Mouse (Mus musculus): ENCODE measurements around the gene Rpl36a-ps1. TPM values are rescaled to one million over a fixed set of nuclear protein-coding genes. Genes with fewer than 3 reads are reported as not detected.

Gene Rpl36a-ps1
- total RNA-seq, 2 experiments from 2014 or later = 1.6 to 1.7 TPM

- intact Hi-C loops (cut with DNase I) = no loop called here
- no peak for DNase-seq (ENCODE audit: low spot score)
Observed at GRCm38 (mm10) chr14:98956788-98957187, 37.3 kb downstream of the Rpl36a-ps1 start.

DNA sequence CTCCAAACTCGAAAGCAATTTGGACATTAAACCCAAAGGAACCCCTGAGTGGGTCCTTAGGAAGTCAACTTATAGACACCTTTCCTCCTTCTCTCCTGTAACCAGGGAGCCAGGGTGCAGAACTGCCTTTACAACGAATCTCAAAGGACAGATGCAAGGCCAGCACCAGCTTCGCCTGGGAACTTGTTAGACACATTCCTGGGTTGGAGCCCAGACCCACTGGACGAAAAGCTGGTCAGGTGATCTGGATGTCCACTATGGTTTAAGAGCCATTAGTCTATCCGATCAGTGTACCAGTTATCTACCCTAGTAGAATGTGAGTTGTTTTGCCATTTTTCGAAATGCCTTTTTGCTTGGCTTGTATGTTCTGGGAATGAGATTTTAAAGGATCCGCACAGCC is 41.7 kb downstream of the Rpl36a-ps1 start:
- DNase-seq (ENCODE audit: low spot score) = no peak
- intact Hi-C loops (cut with DNase I) = no loop called here

GRCm38 (mm10) chr14:98951626-98952290 is 42.4 kb downstream of the Rpl36a-ps1 start:
- intact Hi-C loops (cut with DNase I) = no loop called here
- DNase-seq (ENCODE audit: low spot score) = no peak

Other genes starting within 250 kb of the Rpl36a-ps1 start
- gene Mzt1, start 51.8 kb upstream of the Rpl36a-ps1 start, total RNA-seq (2021) = 10 to 100 TPM; 33.0 to 33.6 TPM
- gene Bora, start 51.9 kb upstream of the Rpl36a-ps1 start, total RNA-seq (2021) = 1 to 10 TPM in 1 of 2 experiments, under 1 TPM in 1; 0.83 to 1.1 TPM
- 1 to 10 TPM; 7.4 to 7.8 TPM for gene Pibf1, start 105.1 kb upstream of the Rpl36a-ps1 start, total RNA-seq (2021)
- 10 to 100 TPM; 10.5 to 11.6 TPM for gene Dis3, start 105.5 kb upstream of the Rpl36a-ps1 start, total RNA-seq (2021)

Data from heart, postnatal 25 days (tissue).